Mouse (Mus musculus): ENCODE measurements around the gene Trim37. TPM values are rescaled to one million over a fixed set of nuclear protein-coding genes. Genes with fewer than 3 reads are reported as not detected.
A peak's percentile ranks its signal among the peaks of the same experiment; 100 is the strongest.

Trim37 gene
- total RNA-seq (2021) = 10 to 100 TPM; 26.2 to 34.2 TPM
- long read RNA-seq, experiment 1, full-length matches to known transcripts = 8 of 24 reads
- long read RNA-seq, experiment 1, partial matches to known transcripts = 9 of 24 reads
- long read RNA-seq, experiment 1, other reads (novel, unspliced or antisense) = 7 of 24 reads
- long read RNA-seq, experiment 2, full-length matches to known transcripts = 20 of 73 reads
- long read RNA-seq, experiment 2, partial matches to known transcripts = 14 of 73 reads
- long read RNA-seq, experiment 2, other reads (novel, unspliced or antisense) = 39 of 73 reads

GRCm38 (mm10) chr11:87126824-87127816 lies at the start of gene Trim37:
Gene Trim37 (plus strand): TSS chr11:87127077.
- DNase-seq (ENCODE audit: low spot score in 2 of 2) = peak; percentile 64

GRCm38 (mm10) chr11:87083712-87084111 lies 43.2 kb upstream of the Trim37 start:
- no peak for DNase-seq (ENCODE audit: low spot score in 2 of 2)

- DNase-seq (ENCODE audit: low spot score in 2 of 2) = no peak
Measured at GRCm38 (mm10) chr11:87085461-87085860, 41.4 kb upstream of the Trim37 start.

- peak; percentile 57 to 67 for DNase-seq (ENCODE audit: low spot score in 2 of 2)
Measured at GRCm38 (mm10) chr11:87086290-87086984, 40.4 kb upstream of the Trim37 start, which contains the start of gene Smg8. Gene Smg8 (minus strand): TSS chr11:87086774.

- DNase-seq (ENCODE audit: low spot score in 2 of 2) = no peak
Measured at GRCm38 (mm10) chr11:87087142-87087541, 39.7 kb upstream of the Trim37 start.

- no peak for DNase-seq (ENCODE audit: low spot score in 2 of 2)
Measured at GRCm38 (mm10) chr11:87108409-87108754, 18.5 kb upstream of the Trim37 start, which contains the start of gene Prr11. Gene Prr11 (minus strand): TSS chr11:87108708.

- DNase-seq (ENCODE audit: low spot score in 2 of 2) = peak; percentile 91 to 94
Measured at GRCm38 (mm10) chr11:87108755-87109518, 17.9 kb upstream of the Trim37 start, which contains the start of gene Ska2. Gene Ska2 (plus strand): TSS chr11:87109234.

- DNase-seq (ENCODE audit: low spot score in 2 of 2) = no peak
Measured at GRCm38 (mm10) chr11:87109519-87110171, 17.2 kb upstream of the Trim37 start.

- DNase-seq (ENCODE audit: low spot score in 2 of 2) = no peak
Measured at GRCm38 (mm10) chr11:87110172-87110909, 16.5 kb upstream of the Trim37 start.

GRCm38 (mm10) chr11:87121864-87122263 lies 5.0 kb upstream of the Trim37 start:
- no peak for DNase-seq (ENCODE audit: low spot score in 2 of 2)

- no peak for DNase-seq (ENCODE audit: low spot score in 2 of 2)
Measured at GRCm38 (mm10) chr11:87125562-87125961, 1.3 kb upstream of the Trim37 start.

- DNase-seq (ENCODE audit: low spot score in 2 of 2) = no peak
Measured at GRCm38 (mm10) chr11:87126281-87126823, 525 bp upstream of the Trim37 start.

- DNase-seq (ENCODE audit: low spot score in 2 of 2) = no peak
Measured at GRCm38 (mm10) chr11:87136233-87136632, 9.4 kb downstream of the Trim37 start.

GRCm38 (mm10) chr11:87158012-87158411 lies 31.1 kb downstream of the Trim37 start:
- DNase-seq (ENCODE audit: low spot score in 2 of 2) = no peak

- no peak for DNase-seq (ENCODE audit: low spot score in 2 of 2)
Measured at GRCm38 (mm10) chr11:87162687-87163086, 35.8 kb downstream of the Trim37 start.

- DNase-seq (ENCODE audit: low spot score in 2 of 2) = no peak
Measured at GRCm38 (mm10) chr11:87163751-87164150, 36.9 kb downstream of the Trim37 start.

GRCm38 (mm10) chr11:87173625-87174024 lies 46.7 kb downstream of the Trim37 start:
- DNase-seq (ENCODE audit: low spot score in 2 of 2) = no peak

- no peak for DNase-seq (ENCODE audit: low spot score in 2 of 2)
Measured at GRCm38 (mm10) chr11:87175031-87175430, 48.2 kb downstream of the Trim37 start.

GRCm38 (mm10) chr11:87212313-87212712 lies 85.4 kb downstream of the Trim37 start:
- no peak for DNase-seq (ENCODE audit: low spot score in 2 of 2)
